Mouse (Mus musculus) embryonic fibroblast, embryonic 13.5 days (primary cell): ENCODE results near the gene Serpinc1.

Experiments used
- CTCF ChIP-seq: IDR thresholded peaks from 2 replicates; pipeline ENCODE4 v1.5.1; 2011; ENCODE audit warnings: mild to moderate bottlenecking, control low read depth, low read length, moderate library complexity, borderline replicate concordance; ENCODE audit not compliant: insufficient read depth
- POLR2A ChIP-seq: IDR thresholded peaks from 2 replicates; pipeline ENCODE4 v1.6.1; 2011; ENCODE audit warnings: low read depth, mild to moderate bottlenecking, control low read depth, low read length, moderate library complexity

DNA sequence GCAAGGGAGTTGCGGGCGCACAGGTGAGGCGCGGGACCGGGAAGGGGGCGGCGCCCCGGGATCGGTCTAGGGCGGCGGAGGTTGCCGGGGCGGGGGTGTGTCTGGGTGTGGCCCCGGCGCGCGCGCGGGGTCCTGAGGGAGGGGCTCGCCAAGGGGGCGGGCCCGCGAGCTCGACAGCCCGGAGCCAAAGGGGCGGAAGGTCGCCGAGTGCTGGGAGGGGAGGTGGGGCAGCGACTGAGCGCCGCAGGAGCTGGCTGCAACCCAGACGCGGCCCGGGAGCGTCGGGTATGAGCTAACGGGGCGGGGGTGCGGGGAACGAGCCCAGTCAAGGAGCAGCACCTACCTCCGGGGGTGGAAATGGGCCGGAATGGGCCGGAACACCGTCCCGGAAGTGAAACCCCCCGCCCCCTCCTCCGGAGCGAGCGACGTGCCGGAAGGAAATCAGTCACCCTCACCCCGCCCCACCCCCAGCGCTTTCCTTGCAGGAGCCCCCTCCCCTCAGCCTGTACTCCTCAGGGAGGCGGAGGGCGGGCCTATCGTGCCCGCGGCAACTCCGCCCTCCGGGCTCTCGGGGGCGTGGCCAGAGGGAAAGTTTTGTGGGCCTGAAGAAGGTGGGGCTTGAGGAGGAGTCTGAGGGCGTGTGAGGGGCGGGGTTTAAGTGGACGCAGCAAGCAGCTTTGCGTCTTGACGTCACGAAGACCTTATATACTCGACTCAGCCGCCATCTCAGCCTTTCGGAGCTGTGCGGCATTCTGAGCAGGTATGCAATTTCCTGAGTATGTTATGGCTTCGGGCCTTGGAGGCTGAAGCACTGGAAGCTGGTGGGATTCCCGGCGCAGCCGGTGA is 56.3 kb downstream of the Serpinc1 start, which contains the start of gene Zbtb37:
- TF ChIP-seq CTCF (no peak), POLR2A (peak; percentile 100)
